Mouse (Mus musculus): ENCODE measurements around the gene Plekhb1.

The Plekhb1 gene

DNA sequence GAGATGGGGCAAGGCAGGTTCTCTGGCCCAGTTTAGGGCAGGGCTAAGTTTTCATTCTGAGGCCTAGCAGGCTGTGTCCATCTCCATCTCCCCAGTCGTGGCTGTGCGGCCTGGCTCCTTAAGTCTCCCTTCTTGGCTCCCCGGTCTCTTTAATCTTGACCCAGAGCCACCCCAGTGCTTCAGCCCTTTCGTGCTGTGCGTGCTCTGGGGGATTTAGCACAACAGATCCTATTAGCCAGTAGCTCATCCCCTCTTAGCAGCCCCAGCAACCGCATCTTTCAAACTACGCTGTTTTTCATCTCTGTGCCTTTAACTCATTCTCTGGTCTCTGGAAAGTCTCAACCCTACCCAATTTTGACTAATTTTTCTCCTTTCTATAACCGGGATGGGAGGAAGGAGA, at the start of gene Plekhb1:
Gene Plekhb1, minus strand, starts transcription at position 184 of the 400 bp plus-strand sequence.
- DNase-seq (ENCODE audit: low read depth, low spot score), result no peak

DNA sequence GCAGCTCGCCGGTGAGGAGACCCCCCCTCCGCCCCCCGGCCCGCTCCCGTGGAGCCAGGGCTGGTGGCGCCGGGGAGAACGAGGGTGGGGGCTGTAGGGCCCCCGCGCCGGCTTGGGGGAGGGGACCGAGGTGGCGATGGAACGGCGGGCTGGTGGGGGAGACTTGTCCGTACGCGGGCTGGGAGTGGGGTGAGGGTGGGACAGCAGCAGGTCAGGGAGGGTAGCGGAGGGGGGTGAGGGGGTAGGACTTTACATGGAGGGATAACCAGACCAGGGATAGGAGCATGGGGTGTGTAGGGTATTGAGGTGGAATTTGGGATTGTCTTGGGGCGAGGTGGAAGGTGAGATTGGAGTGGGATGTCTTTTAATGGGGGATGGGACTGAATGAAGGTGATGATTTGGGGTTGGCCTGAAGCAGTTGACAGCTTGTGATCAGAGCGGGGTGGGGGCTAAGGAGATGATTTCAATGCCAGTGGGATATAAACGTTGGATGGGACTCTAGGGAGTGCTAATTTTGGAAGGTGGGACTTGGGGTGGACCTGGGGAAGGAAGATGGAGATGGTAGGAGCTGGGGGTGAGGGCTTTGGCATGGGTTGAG, 44.8 kb upstream of the Plekhb1 start:
- no peak for DNase-seq (ENCODE audit: low read depth, low spot score)

DNA sequence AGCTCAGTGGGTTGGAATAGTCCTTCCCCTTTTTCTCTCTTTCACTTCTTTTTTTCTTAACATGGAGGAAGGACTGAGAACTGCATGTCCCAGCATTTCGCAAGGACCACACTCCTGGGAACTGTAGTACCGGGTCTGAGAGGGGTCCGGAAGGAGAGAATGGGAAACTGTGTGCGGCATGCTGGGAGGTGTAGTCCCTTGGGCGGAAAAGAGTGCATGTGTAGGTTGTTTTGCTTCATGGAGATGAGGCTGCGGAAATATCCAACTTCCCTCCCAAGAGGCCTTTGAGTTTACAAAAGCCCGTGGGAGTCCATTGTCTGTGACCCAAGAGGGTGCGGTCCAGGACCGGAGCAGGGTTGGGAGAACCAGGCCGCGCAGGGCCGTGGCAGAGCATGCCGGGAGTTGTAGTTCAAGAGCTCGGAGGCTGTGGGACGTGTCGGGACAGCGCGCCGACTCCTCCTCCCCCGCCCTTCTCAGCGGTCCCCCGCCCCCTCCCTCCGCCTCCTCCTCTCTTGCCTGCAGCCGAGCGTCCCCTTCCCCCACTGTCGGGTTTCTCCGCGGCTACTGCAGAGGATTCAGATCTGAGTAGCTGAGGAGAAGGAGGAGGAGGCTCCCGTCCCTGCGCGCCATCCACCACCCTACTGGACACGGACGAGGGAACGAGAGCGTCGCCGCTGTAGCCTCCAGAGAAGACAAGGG, 44.1 kb upstream of the Plekhb1 start, which contains the start of gene Fam168a:
Gene Fam168a, plus strand, starts transcription at position 493 of the 699 bp plus-strand sequence.
- peak; percentile 90 for DNase-seq (ENCODE audit: low read depth, low spot score)

- no peak for DNase-seq (ENCODE audit: low read depth, low spot score)
Measured at GRCm38 (mm10) chr7:100699771-100700770, 37.9 kb upstream of the Plekhb1 start.

- no peak for DNase-seq (ENCODE audit: low read depth, low spot score)
Measured at GRCm38 (mm10) chr7:100693199-100693598, 31.0 kb upstream of the Plekhb1 start.

DNA sequence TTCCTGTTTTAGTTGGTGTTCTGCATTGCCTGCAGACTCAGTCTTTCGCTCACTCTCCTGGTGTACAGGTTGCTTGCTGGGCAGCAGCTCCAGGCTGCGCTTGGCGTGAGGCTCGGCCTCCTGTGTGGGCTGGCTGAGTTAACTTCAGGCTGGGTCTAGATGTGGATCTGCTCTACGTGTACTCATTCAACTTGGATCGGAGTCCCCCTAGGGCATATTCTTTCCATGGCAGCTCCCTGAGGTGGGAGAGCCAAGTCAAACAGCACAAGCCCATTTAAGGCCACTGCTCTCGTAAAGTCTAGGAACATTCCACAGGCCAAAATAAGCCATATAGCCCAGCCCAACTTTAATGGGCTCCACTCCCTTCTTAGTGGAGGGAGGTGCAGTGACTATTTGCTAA, 26.3 kb upstream of the Plekhb1 start:
- no peak for DNase-seq (ENCODE audit: low read depth, low spot score)

DNA sequence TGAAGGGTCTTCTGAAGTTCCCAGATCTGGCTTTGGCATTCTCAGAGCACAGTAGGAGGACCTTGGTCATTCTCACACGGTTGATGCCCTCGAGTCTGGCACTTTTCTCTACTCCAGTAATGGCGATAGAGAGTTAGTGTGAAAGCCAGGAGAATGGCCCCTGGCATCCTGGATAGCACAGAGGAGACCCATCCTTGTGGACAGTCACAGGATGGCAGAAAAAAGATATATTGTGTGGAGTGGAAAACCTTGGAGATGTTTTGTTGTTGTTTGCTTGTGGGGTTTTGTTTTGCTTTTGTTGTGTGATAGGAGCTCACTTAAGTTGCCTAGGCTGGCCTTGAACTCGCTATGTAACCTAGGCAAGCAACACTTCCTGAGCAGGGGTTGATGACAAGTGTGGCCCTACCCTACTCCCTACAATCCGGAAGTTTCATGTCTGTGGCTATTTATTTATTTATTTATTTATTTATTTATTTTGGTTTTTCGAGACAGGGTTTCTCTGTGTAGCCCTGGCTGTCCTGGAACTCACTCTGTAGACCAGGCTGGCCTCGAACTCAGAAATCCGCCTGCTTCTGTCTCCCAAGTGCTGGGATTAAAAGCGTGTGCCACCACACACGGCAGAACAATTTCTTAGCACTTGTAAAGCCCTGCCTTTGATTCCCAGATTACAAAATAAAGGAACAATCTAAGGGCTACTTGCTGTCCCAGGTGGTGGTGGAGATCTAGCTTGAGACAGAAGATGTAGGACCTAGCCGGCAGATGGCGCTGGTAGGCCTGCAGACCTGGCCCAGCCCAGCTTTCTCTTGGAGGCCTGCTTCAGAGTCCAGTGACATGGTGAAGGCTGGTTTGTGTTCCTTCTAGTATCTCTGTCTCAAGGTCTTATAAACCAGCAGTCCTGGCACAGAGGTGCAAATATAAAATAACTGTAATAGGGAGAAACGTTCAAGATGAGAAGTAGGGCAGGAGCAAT, 23.1 kb upstream of the Plekhb1 start:
- DNase-seq (ENCODE audit: low read depth, low spot score), result peak; percentile 71

- peak; percentile 60 for DNase-seq (ENCODE audit: low read depth, low spot score)
Measured at GRCm38 (mm10) chr7:100684538-100684937, 22.3 kb upstream of the Plekhb1 start.

DNA sequence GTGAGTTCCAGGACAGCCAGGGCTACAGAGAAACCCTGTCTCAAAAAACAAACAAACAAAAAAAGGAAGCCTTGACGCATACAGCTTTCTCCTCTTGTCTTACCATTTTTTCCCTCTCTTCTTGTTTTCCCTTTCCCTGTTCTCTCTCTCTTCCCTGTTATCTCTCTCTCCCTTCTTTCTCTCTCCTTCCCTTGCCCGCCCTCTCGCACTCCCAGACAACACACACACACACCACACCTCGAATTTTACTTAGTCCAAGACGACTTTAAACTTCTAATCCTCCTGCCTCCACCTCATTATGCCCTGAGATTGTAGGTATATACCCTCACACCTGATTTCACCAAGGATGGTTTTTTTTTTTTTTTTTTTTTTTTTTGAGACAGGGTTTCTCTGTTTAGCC, 21.9 kb upstream of the Plekhb1 start:
- DNase-seq (ENCODE audit: low read depth, low spot score), result no peak

DNA sequence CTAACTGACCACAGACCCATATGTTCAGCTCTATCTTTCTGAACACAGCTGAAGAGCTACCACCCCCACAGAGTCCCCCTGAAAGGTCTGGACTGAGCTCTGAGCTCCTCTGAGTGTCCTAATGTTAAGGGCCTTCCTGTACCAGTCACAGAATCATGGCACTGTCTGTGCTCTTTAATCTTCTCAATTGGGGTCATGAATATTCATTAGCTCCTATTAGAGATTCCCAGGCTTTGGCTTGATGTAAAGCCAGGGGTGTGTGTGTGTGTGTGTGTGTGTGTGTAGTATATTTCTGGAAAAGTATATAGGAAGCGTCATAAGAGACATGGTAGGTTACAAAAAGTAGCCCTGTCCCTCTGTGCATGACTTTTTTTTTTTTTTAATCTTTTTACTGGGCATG, 21.0 kb upstream of the Plekhb1 start:
- DNase-seq (ENCODE audit: low read depth, low spot score), result no peak

DNA sequence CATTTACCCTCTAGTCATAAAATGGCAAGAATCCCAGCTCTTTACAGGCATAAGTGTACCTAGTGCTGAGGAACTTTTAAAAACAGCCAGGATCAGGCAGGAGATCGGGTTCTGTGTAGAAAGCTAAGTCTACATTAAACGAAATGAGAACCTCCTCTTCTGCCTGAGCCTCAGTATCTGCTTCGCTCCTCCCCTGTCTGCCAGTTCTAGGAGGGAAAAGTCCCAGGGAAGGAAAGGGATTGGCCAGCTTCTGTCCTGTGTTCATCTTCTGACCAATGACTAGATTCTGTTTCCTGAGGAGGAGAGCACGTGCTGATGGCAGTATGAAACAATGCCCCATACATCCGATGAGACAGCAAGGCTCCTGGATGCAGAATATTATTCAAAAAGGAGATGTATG, 18.9 kb upstream of the Plekhb1 start:
- DNase-seq (ENCODE audit: low read depth, low spot score), result no peak

DNA sequence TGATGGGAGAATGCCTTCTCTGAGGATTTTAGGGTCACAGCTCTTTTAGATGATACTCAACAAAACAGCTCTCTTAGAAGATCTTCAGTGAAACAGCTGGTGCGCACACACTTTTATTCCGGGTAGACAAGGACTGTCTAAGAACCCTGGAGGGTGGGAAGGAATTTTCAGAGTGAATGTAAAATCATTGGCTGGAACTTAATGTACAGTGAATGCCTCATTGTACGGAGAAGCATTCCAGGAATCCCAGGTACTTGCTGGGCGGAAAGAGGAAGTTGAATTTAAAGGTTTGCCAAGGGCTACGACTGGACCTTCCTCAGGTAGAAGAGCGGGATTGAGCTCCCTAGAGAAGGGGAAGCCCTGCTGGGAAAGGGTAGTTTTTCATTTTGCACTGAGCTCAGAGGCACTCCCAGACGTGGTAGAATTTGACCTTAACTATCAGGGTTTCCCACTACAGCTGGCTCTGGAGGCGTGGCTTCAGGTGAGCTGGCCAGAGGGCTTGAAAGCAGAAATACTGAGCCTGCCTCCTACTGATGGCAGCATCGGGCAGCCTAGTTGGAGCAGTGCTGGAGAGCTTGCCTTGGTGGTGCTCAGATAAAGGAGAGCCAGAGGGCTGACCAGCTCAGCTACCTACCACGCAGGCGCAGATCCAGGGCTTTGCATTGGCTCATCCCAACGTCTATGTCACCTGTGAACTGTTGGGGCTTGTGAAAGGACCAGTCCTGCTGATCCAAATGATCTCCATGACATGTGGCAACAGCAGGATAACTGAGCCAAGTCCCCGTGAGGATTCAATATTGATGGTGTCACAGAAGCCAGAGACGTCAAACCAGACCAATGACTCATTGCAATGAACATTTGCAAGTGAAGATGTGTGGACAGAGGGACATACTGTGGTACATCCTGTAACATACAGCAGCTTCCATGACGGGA, 17.0 kb upstream of the Plekhb1 start:
- no peak for DNase-seq (ENCODE audit: low read depth, low spot score)

GRCm38 (mm10) chr7:100678052-100678451, 15.8 kb upstream of the Plekhb1 start:
- DNase-seq (ENCODE audit: low read depth, low spot score), result no peak

- DNase-seq (ENCODE audit: low read depth, low spot score), result no peak
Measured at GRCm38 (mm10) chr7:100674941-100675340, 12.7 kb upstream of the Plekhb1 start.

DNA sequence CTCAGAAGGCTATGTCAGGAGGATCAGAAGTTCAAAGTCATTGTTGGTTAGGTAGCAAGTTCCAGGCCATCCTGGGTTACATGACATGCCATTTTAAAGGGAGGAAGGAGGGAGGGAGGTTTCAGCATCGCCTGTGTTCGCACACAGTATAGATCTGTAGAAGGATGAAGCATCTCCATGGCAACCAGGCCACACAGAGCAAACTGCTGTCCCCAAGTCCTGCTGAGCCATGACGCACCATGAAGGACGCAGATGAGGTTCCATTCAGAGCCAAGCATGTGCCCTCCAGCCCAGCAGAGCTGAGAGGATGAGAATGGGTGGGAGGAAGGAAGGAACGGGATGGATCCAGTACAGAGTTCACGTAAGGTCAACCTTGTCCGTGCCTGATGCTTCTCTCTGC, 11.2 kb upstream of the Plekhb1 start:
- DNase-seq (ENCODE audit: low read depth, low spot score), result no peak

DNA sequence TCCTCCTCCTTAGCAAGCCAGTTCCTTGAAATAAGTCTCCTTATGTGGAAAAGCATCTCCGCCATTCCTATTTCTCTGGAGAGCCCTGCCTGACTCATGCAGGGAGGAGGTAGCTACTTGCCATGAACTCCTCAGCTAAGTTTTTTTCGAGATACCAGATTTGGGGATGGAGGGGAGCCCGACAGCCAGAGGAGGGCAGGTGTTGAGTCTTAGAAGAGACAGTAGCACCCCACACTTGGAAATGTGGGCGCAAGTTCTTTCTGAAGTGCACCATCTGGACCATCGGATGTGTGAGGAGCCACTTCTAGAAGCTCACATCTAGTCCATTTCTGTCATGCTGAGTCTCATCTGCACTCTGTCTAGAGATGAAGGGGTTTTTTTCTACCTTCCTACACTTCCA, 8.4 kb upstream of the Plekhb1 start:
- no peak for DNase-seq (ENCODE audit: low read depth, low spot score)

GRCm38 (mm10) chr7:100663729-100664304, 1.6 kb upstream of the Plekhb1 start:
- DNase-seq (ENCODE audit: low read depth, low spot score), result no peak

GRCm38 (mm10) chr7:100663190-100663589, 976 bp upstream of the Plekhb1 start:
- peak; percentile 87 for DNase-seq (ENCODE audit: low read depth, low spot score)

GRCm38 (mm10) chr7:100661264-100661663, 950 bp downstream of the Plekhb1 start:
- no peak for DNase-seq (ENCODE audit: low read depth, low spot score)
